Mouse (Mus musculus) CD4-positive, CD25-positive, alpha-beta regulatory T cell, adult 2 months (primary cell): ENCODE measurements around the gene Zfp961.
"Not testable (repeated sequence)": the region's sequence is repeated elsewhere in the genome, so short reads cannot be mapped to it uniquely, and the experiment has no call there.

Experiments used
- DNase-seq: peaks from one replicate; pipeline ENCODE4 v3.0.0-alpha.2; 2012; ENCODE audit warnings: low read depth, low spot score

Gene Zfp961

GRCm38 (mm10) chr8:71961796-71962195, 11.0 kb downstream of the Zfp961 start:
- no peak for DNase-seq

DNA sequence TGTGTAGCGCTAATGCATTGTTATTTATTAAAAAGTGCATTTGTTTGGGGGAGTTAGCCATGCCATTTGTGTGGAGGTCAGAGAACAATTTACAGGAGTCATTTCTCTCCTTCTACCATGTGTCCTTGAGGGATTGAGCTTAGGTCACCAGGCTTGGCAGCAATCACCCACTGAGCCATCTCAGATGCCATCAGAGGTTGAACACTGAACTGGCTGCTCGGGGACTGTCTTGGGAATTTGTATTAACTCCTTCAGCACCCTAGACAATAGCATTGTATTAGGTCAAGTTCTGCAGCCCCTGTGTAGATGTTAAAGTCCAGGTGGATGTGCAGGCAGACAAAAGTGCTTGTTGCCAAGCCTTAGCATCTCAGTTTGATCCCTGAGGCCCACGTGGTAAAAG, 13.2 kb downstream of the Zfp961 start:
- no peak for DNase-seq

DNA sequence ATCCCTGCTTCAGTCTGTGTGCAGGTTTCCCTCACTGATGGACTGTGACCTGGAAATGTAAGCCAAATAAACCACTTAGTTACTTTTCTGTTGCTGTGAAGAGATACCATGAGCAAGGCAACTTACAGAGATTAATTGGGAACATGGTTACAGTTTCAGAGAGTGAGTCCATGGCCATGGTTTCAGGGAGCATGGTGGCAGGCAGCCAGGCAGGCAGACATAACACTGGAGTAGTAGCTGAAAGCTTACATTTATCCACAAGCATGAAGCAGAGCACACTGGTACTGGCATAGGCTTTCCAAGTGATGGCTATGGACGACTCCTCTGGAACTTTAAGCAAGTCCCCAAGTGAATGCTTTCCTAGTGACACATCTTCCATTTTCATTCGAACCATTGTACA, 14.3 kb downstream of the Zfp961 start:
- DNase-seq, result no peak

DNA sequence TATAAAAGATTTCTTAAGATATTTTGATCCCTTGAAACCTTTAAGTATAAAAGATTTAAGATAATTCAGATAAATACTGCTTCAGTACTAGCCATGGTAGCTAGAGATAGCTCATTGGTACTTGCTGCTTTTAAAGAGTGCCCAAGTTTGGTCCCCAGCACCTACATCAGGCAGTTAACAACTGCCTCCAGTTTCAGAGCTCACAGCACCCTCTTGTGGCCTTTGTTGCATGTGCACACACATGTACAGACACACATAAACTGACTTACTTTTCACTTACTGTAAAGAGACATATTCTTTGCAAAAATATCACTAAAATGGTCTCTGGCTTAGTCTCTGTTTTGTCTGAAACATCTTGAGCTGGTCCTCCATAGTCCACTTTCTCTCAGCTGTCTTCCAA, 15.6 kb downstream of the Zfp961 start:
- peak; percentile 29 for DNase-seq

DNA sequence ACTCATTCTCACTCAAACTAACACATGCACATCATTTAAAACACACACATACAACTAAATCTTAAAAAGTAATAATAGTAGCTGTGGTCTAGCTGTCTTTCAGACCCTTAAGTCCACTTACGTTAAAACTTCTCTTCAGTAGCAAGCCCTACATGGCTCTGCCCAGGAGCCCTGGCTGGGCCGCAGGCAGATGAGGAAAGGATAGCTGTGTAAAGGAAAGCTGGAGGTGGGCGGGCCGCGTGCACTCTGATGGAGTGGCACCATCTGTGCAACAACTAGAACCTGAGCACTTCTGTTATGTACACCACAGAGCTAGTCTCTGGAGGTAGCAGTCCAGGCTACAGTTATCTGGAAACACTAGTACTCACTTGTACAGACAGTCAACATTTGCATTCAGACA, 16.4 kb downstream of the Zfp961 start:
- no peak for DNase-seq

GRCm38 (mm10) chr8:71968100-71968499, 17.3 kb downstream of the Zfp961 start:
- no peak for DNase-seq

- DNase-seq, result no peak
These were observed 17.8 kb downstream of the Zfp961 start for GRCm38 (mm10) chr8:71968636-71969035.

GRCm38 (mm10) chr8:71971945-71972344, 21.1 kb downstream of the Zfp961 start:
- DNase-seq, result peak; percentile 41

DNA sequence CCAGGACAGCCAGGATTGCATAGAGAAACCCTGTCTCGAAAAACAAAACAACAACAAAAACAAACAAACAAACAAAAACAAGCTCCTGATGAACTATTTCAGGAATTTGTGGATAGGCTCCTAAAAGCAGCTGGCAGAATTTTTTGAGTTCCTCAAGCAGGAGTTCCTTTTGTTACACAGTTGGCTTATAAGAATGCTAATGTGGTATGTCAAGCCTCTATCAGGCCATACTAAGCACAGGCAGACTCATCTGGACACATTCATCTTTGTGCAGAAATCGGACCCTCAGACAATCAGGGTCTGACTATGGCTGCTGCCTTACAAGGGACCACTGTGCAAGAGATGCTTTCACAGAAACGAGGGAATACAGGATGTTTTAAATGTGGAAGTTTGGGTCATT, 23.4 kb downstream of the Zfp961 start:
- no peak for DNase-seq

DNA sequence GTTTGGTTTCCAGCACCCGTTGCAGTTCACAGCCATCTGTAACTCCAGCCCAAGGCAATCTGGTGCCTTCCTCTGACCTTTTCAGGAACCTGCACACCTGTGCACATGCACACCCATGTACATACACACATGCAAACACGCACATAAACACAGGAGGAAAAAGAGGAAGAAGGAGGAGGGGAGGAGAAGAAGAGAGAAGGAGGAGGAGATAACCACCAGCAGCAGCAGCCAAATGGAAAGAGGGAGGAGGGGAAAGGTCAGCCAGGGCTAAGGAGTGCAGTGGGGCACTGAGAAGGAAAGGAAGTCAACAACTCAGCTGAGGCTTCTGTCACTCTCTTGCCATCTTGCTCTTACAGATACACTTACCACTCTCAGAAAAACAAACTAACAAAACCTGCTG, 30.2 kb downstream of the Zfp961 start:
- no peak for DNase-seq

DNA sequence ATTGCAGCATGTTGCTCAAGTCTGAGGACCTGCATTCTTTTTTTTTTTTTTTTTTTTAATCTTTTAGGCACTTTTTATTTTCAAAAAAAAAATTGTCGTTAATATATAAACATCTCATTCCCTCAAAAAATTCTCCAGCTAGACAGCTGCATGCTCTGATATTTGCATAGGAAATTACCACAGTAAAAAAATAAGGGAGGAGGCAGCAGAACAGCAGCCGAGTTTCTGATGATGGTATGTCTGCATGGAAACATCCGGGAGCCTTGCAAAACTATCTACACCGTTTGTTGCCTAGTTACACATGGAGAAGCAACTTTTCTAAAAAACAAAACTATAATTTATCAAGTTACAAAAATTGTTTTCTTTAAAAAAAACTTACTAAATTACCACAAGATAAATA, 30.6 kb downstream of the Zfp961 start:
- DNase-seq, result no peak

- no peak for DNase-seq
These were observed 33.8 kb downstream of the Zfp961 start for GRCm38 (mm10) chr8:71984601-71985000.

DNA sequence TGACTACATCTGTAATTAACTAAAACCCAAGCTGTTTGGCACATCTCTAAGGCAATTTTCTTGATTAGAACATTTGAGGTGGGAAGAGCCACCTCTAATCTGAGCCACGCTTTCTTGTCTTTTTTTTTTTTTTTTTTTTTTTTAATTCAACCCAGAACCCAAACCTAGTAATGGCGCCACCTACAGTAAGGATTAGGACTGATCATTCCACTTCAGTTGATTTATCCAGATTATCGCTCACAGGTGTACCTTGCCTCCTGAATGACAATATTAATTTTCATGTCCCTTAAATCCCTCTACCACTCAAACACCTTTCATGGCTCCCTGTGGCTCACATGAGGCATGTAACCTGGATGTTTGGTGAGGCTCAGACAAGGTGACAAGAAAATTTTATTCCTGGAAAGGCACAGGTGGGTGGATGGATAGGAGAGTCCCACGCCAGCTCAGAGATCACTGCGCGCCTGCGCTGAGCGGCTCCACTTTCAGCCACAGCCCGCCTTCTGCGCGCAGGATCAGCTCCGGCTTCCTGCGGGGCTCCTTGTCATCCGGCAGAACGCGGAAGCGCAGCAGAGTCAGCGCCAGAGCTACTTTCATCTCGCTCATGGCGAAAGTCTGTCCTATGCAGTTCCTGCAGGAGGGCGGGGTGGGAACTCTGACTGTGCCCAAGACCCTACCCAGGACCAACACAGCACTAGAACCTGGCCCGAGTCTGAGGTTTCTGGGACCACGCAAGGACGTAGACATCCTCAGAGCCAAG, 37.5 kb downstream of the Zfp961 start:
- peak; percentile 77 for DNase-seq

- DNase-seq, result no peak
These were observed 38.2 kb downstream of the Zfp961 start for GRCm38 (mm10) chr8:71988867-71989599.

- no peak for DNase-seq
These were observed 48.6 kb downstream of the Zfp961 start for GRCm38 (mm10) chr8:71999434-71999833.

DNA sequence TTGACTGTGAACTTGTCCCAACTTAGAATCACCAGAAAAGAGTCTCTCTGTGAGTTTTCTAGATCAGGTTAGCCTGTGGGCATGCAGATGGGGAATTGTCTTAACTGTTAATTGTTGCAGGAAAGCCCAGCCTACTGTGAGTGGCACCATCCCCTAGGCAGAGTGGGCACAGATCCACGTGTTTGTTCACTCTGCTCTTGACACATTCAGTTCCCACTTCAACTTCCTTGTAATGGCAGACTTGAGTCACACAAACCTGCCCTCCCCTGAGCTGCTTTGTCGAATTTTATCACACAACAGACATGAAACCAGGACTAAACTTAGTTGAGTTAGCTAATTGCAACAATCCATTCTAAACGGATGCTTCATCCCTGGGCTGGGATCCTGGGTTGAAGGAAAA, 49.4 kb downstream of the Zfp961 start:
- DNase-seq, result no peak

- no peak for DNase-seq
These were observed 52.1 kb downstream of the Zfp961 start for GRCm38 (mm10) chr8:72002942-72003341.

DNA sequence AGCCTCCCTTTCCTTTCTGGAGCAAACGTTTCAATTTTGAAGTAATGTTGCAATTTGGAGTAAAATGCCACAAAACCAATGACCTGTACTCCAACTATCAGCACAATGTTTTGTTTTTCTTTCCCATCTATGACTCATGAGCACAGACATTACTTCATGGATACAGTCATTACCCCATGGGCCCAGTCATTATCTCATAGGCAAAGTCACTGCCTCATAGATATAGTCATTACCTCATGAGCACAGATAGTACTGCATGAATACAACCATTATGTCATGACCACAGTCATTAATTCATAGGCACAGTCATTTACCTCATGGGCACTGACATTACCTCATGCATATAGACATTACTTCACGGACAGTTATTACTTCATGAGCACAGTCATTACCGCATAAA, 55.1 kb downstream of the Zfp961 start:
- no peak for DNase-seq

DNA sequence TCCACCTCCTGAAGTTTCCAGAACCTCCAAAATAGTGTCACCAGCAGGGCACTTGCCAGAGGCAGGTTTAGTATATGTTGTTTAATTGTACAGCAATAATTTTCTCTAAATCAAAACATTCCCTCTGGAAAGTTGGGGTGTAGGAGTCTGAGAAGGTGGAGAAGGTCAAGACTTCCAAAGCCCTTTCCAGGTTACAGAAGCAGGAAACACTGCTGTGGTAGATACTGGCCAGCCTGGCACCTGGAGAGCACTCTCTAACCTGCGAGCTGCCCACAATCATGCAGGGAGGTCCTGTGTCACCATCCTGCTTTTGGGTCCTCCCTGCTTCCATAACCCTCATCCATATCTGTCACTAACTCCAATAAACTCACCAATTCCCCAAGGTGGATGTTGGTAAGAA, 55.9 kb downstream of the Zfp961 start:
- DNase-seq, result no peak

DNA sequence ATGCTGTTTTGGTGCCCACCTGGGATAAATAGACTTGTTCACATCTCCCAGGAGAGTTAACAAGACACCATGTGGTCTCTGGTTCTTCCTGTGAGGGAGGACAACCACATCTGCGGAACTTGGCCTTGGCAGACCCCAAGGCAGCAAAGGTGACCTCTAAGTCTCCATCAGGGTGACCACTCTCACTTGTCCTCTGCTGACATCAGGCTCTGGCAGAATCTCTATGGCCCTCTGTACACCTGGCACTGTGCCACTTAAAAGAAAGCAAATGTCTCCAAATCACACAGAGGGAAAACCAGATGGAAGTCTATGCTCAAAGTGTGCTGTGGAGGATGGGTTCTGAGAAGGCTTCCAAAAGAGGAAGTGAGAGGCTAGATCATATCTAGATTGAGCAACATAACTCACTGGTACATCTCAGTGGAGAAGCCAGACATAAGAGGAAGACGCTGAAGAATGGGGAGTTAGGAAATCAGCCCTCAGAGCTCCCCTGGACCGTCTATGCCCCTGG, 57.4 kb downstream of the Zfp961 start:
- DNase-seq, result no peak

DNA sequence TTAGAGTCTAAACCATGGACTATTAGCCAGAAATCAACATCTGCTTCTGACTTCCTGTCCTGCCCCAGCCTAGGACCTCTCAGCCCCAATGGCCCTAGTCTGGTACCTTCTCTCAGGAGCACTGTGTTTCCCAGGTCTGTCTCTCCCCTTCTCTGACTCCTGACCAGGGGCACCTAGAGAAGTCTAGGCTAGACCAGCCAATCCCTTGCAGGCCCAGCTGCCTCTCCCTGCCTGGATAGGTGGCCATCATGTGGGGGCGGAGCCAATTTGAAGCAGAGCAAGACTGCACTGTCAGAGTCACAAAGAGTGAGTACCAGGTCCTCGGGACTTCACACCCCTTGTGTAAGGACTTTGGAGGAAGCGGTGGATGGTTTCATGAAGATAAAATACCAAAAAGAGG, 58.6 kb downstream of the Zfp961 start, which contains the start of gene Cyp4f18:
TSS of gene Cyp4f18 (minus strand) at position 154 of the 400 bp plus-strand sequence.
- no peak for DNase-seq

- DNase-seq, result not testable (repeated sequence)
These were observed 62.8 kb downstream of the Zfp961 start for GRCm38 (mm10) chr8:72013506-72014228.
